Mouse (Mus musculus): ENCODE measurements around the gene Ulk1.
"Not testable (repeated sequence)": the region's sequence is repeated elsewhere in the genome, so short reads cannot be mapped to it uniquely, and the experiment has no call there.

Ulk1 gene

DNA sequence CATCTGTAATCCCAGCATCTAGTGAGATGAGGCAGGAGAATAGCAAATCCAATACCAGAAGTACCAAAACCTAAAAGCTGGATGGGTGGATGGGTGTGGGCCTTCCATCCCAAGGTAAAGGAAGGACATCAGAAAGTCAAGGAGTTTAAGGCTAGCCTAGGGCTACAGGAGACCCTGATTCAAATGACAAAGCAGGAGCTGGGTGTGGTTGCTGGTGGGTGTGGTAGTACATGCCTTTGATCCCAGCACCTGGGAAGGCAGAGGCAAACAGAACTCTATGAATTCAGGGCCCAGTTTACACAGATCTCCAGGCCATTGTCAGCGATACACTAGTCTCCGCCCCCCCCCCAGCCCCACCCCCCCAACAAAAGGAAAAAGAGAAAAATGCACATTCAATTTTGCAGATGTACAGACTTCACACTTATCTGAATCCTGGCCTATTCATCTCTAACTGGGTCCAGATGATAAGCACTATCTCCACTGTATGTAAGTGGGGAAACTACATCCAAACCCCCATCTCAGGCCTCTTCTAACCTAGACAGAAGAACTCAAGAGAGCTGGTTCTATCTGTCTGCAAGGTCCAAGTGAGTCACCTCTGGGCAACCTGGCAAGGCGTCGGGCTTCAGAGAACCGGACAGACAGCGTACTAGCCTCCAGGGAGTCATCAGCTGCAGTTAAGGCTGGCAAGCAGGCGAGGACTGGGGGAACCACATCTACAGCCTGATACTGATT is 5.7 kb downstream of the Ulk1 start:
- DNase-seq (ENCODE audit: low spot score in 2 of 2): peak in 1 of 2 experiments; percentile 21

DNA sequence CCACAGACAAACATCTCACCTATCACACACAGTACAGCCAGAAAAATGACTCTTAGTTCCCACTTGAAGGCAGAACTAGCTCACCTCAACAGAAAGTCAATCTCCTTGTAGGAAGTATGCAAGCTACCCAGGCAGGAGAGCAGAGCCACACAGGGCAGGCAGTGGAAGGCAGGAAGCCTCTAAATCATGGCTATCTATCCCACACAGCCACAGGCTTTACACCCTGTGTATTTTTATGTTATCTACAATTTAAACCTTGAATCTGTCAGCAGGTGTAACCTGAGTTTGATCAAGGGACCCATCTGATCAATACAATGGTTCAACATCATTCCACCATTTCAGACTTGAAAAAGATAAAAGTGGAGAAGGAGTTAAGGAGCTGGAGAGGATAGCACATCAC is 7.1 kb downstream of the Ulk1 start:
- no peak for DNase-seq (ENCODE audit: low spot score in 2 of 2)

DNA sequence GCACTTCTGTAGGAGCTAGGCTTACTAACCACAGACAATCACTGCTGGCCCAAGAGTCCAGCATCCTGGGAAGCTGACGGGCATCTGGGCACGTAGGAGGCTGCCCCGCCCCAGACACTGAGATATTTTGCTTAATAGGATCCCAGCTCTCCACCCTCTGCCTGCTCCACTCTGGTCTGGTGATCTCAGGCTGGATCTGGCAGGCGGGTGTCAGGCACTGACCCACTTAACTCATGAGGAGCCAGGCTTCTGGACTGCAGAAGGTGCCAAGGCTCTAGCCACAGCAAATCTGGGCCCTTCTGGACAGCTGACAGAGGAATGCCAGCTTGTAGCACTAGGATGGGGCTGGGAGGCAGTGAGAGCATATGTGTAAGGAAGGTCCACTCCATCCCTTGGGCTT is 7.7 kb downstream of the Ulk1 start:
- peak in 1 of 2 experiments; percentile 29 for DNase-seq (ENCODE audit: low spot score in 2 of 2)

DNA sequence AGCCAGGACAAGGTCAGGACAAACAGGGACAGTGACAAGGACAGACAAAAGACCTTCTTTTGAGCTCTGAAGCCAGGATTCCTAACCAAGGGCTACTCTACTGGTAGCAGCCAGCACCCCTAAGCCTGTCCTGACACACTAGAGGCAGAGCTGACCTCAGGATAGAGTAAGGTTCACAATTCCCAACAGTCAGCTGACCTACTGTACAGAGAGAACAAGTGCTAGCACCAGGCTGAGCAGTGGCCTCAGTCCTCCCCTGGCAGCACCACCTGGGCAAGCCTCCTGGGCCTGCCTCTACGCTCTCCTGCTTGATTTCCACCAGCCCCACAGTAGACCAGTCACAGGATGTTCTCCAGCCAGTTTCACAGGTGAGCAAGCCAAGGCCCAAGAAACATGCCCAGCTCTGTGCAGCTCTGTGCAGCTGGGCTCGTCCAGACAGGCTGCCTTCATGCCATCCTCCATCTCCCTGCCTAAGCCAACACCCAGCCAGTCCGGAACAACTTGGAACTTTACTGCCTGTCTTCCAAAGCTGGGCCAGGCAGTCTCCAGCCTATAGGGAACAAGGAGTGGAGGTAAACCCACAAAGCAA is 8.8 kb downstream of the Ulk1 start:
- DNase-seq (ENCODE audit: low spot score in 2 of 2): peak in 1 of 2 experiments; percentile 19

DNA sequence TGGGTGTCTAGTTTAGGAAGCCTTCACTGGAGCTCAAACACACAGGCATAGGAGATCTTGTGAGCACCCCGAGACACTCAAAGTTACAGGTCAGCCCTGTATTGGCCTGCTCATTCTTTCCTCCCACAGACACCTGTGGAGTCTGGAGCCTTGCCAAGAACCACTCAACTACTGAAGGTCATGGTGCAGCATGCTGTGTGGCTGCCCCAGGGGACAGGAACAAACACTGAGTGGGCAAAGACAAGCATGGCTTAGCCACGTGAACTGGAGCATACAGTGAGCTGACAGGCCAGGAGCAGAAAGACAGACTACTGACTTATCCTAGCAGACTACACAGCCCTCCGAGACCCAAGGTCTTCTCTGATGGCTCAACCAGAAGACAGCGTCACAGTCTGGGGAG is 12.2 kb downstream of the Ulk1 start:
- DNase-seq (ENCODE audit: low spot score in 2 of 2): no peak

GRCm38 (mm10) chr5:110794363-110794762 is 15.5 kb downstream of the Ulk1 start:
- DNase-seq (ENCODE audit: low spot score in 2 of 2): no peak

GRCm38 (mm10) chr5:110788684-110789083 is 21.2 kb downstream of the Ulk1 start:
- peak in 1 of 2 experiments; percentile 58 for DNase-seq (ENCODE audit: low spot score in 2 of 2)

DNA sequence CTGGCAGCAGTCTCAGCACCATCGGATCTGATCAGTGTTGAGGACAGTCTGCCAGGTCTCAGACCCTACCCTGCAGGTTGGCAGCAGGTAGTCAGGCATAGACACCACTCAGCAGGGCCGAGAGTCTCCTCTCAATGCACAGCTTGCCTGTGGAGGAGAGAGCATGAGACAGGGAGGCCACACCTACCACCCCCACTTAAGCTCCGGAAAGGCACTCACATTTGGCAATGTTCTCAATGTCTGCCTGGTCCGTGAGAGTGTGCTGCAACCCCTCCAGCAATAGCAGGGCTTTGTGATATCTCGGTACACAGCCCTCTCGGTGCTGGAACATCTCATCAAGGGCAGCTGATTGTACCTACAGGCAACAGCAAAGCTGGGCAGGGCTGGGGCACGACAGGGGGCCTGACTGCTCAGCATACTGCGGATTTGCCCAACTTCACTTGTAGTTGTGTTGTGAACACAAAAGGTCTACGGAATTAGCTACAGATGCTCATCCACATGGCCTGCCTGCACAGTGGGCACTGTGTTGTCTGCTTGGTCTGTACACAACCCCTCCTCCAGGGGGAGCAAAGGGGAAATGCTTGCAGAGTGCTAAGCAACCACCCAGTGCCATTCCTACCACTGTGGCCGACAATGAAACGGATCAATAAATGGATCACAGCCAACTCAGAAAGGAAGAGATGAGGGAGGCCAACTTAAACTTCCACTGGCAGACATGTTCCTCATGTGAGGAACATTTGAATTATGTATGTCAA is 23.6 kb downstream of the Ulk1 start:
- no peak for DNase-seq (ENCODE audit: low spot score in 2 of 2)

GRCm38 (mm10) chr5:110783150-110783549 is 26.7 kb downstream of the Ulk1 start:
- no peak for DNase-seq (ENCODE audit: low spot score in 2 of 2)

- no peak for DNase-seq (ENCODE audit: low spot score in 2 of 2)
These were observed 28.2 kb downstream of the Ulk1 start for GRCm38 (mm10) chr5:110781529-110782238.

DNA sequence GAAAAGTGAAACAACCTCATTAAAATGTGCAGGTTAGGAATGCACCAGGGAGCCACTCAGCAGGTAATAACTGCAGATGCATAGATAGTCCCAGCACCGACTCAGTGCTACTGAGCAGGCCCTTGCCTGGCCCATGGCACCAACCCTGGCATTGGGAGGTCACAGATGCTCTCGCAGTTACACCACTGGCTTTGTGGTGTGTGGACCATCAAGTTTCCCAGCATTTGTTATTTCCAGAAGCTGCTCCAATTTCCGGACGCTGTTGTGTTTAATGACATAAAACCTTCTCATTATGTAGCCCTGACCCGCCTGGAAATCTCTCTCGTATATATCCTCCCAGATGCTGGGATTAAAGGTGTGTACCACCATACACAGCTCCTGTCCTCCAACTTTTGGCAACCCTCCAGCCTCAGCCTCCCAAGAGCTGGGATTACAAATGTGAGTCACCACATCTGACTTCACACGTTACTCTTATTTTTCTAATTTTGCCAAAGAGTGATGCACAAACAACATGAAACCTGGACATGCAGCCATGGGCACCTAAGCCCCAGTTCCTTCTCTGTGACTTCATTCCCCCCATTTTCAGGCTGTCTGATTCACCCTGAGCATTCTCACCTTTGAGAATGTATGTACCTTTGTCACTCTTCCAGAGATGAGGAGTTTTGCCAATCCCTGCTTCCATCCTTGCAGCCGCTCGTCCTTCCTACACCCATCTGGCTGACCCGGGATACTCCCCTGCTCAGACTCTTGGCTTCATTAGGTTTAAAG is 29.0 kb downstream of the Ulk1 start:
- DNase-seq (ENCODE audit: low spot score in 2 of 2): peak in 1 of 2 experiments; percentile 62

- DNase-seq (ENCODE audit: low spot score in 2 of 2): peak; percentile 95 to 96
These were observed 29.7 kb downstream of the Ulk1 start, which contains the start of gene Pus1 for GRCm38 (mm10) chr5:110779998-110780760. Gene Pus1 (minus strand): TSS chr5:110780659.

GRCm38 (mm10) chr5:110779276-110779997 is 30.5 kb downstream of the Ulk1 start:
- DNase-seq (ENCODE audit: low spot score in 2 of 2): no peak

DNA sequence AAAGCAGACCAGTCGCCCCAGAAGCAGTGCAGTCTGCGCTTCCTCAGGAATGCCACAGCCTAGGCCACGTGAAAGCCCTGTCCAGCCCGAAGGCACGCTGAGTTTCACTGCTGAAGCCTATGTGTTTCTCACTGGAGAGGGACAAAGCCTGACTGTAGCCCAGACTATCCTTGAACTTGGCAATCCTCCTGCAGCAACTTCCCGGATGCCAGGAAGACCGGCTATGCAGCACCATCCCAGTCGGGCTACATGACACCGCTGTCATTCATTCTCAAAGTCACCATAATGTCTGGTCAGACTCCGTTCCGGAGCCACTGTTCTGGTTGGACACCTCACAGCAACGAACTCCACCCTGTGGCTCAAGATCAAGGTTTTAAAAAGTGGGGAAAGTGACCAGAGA is 31.6 kb downstream of the Ulk1 start:
- DNase-seq (ENCODE audit: low spot score in 2 of 2): no peak

DNA sequence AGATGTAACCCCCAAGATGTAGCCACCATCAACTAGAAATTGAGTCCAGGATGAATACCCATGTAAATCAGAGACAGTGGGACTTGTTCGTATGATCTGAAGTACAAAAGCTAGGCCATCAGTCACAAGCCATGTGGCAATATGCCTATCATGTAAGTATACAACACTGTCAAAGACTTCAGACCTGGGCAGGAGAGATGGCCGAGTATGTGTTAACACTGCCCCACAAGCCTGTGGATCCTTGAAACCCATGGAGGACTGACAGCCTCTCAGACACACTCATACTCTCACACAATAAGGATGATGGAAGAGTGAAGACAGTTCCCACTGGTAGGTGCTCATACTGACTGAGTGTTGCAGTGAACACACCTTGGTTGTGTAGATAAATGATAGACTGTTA is 33.8 kb downstream of the Ulk1 start:
- no peak for DNase-seq (ENCODE audit: low spot score in 2 of 2)

DNA sequence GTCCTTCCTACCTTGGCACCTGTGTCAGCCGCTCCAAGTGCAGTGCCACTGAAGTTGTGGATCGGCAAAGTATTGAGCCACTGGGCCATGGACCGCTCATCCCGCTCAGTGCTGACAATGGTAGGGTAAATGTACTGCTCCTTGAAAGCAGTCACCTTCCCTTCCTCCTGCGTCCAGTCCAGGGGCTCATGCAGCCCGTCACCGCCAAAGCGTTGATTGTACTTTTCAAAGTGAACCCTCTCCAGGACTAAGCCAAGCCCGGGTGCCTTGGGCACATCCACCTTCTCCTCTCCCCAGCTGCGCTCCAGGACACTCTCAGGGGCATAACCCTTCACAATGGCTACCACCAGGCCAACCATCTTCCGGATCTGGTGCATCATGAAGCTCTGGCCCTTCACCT is 35.4 kb downstream of the Ulk1 start:
- peak in 1 of 2 experiments; percentile 22 for DNase-seq (ENCODE audit: low spot score in 2 of 2)

- not testable (repeated sequence) for DNase-seq (ENCODE audit: low spot score in 2 of 2)
These were observed 37.0 kb downstream of the Ulk1 start for GRCm38 (mm10) chr5:110772945-110773344.

- peak; percentile 100 for DNase-seq (ENCODE audit: low spot score in 2 of 2)
These were observed 39.3 kb downstream of the Ulk1 start, which contains the start of gene Ep400 for GRCm38 (mm10) chr5:110770448-110771158. Gene Ep400 (minus strand): TSS chr5:110770717.

DNA sequence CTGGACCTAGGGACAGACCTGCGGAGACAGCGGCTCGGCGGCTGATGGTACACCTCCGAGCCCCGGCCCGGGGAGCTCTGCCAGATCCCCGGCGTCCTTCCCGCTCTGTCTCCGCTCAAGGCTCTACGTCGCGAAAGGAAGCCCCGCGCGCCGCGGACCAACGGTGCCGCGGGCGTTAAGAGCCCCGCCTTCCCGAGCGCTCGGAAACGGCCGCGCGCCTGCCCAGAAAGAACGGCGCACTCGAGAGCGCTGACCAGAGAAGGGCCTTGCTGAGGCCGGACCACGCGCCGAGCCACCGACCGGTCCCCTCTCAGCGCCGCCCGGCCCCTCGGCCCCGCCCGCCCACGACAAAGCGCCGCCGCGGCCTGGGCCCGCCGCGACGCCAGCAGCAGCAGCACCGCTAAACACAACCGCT is 39.9 kb downstream of the Ulk1 start:
- peak; percentile 59 to 69 for DNase-seq (ENCODE audit: low spot score in 2 of 2)
